Mouse (Mus musculus): ENCODE data around the gene Gnaq.

Gnaq gene

DNA sequence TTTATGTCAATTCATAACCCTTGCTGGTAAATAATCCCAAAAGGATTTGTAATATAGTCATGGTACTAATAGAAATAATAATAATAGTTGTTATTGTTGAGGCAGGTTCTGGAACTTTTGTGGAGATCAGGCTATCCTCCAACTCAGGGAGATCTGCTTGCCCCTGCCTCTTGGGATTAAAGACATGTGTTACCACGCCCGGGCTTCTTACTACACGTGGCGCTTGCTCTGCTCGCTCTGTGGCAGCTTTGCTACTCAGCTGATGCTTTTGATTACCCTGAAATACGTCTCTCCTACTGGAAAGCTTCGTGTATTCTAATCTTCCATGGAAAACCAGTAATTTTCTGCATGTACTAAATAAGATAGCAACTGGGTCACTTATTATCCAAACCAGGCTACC, 187.4 kb downstream of the Gnaq start:
- DNase-seq (ENCODE audit: low spot score): no peak

DNA sequence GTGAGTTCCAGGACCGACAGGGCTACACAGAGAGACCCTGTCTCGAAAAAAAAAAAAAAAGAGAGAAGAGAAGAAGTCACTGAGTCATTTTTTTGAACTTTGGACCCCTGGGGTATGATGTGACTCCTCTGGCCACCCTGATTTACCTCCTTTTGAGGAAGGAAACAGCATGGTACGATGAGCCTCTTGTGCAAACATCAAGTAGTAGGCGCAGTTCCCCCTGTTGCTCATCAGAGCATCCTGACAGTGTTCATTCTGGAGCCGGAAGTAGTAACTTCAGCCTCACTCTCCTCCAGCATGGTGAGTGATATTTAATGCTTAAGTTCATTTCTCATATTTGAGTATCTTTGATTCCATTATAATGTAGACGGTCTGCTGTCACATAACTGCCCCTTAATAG, 190.4 kb downstream of the Gnaq start:
- DNase-seq (ENCODE audit: low spot score): no peak

DNA sequence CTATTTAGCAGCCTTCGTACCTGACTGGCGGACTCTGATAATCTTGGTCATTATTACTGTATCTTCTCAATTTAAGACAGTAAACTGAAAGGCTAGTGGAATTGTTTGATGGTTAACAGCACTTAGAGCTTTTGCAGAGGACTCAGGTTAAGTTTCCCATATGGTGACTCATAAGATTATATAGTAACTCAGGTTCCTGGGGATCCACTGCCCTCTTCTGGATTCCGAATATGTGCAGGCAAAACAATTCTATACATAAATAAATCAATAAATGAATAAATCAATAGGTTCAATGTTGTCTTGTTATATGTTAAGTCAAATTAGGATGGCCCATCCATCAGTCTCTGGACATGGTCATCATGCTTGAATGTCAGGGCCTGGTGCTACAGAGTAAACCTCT, 191.6 kb downstream of the Gnaq start:
- DNase-seq (ENCODE audit: low spot score): no peak

DNA sequence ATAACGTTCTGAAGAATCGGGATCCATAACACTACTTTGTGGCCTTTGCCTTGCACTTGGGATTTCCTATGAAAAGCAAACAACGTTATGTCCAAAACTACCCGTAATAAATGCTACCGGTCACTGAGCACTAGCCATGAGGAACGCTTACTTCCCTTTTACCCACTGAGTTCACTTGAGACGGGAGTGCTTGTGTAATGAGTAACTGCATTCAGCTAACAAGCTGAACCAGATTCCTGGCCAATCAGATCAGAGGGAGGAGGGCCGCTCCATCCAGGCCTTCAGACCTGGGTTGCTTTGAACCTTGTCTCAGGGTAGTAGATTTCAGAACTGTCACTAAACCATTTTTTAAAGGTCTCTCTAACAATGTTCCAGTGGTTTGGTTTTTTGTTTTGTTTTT, 193.3 kb downstream of the Gnaq start:
- DNase-seq (ENCODE audit: low spot score): no peak

DNA sequence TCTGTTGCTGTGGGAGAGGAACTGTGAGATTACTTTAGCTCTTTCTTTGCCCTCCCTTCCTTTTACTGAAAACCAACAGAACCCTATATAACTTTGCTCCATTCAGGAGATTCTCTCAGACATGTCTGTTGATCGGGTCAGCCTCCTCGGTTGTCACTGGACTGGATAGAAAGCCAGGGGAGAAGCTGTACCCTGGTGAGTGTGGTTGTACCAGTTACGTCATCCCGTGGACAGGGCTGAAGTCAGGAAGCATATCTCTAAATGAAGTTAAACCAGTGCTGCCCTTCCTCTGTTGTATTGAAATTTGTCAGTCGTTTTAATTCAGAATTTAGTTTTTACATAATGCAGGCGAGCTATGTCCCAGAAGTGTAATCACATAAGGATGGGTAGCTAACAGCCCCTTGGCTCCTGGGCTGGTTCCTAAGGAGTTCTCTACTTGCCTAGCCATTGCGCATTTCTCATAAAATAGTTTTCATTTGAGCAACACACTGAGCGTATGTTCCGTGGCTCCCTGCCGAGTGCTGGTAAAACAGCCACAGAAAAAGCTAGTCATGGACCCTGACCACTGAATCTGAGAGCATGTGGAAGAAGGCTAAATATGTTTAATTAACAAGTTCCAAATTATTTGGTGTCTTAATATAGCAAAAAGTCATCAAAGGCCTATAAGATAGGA, 194.9 kb downstream of the Gnaq start:
- no peak for DNase-seq (ENCODE audit: low spot score)

DNA sequence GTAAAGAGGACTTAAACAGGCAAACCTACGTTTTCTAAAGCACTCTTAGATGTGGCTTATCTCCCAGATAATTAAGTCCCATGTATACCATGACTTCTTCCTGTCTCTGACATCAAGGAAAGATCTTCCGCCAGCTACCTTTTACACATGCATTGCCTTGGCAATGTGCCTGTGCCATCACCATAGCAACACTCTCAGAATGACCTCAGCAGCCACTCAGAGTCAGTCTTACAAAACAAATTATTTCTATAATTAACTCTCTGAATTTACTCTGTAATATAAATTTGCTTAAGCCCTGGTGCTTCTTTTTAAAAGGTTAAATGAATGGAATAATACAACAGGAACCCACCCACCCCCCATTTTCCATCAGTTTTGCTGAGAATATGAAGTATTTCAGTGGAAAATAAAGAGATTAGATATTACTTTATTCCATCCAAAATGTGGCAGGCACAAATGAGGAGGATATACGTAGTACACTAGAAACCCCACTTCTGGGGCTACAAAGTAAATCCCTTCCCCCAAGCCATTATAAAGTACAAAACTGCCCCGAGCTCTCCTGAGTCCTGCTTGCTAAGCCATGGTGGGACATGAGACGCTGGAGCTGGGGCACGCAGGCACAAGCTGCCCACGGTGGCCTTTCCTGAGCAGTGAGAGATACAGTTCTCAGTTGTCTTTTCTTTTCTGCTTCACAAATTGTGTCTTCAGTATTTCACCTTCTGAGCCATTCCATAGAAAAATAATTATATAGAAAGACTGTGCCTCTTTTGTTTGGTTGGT, 195.6 kb downstream of the Gnaq start:
- DNase-seq (ENCODE audit: low spot score): no peak

DNA sequence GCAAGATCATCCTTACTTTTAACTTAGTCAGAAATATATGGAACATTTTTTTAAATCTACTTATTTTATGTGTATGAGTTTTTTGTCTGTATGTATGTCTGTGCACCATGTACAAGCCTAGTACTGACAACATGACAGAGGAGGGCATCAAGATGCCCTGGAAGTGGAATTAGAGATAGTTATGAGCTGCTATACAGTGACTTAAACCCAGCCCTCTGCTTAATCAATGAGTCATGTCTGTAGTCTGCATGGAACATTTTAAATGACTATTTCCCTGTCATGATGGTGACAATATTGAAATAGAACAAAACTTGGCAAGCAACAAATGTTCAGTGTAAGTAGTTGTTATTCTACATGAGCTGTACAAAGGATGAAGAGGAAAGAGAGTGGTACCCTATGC, 196.4 kb downstream of the Gnaq start:
- no peak for DNase-seq (ENCODE audit: low spot score)

DNA sequence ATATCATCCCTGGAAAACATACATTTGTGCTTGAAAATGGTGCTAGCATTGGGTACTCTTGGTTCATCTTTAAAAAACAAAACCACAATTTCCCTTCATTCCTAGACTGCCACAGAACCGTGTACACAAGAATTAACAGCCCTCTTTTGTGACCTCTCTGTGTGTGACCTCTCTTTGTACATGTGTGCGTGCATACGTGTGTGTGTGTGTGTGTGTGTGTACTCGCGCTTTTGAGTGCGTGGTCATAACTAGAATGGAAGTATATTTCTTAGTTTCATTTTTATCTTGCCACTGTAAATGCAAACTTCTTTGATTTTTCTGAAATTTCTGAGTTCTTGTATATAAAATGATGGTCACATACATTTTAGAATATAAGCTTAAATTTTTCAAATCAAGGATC, 197.0 kb downstream of the Gnaq start:
- no peak for DNase-seq (ENCODE audit: low spot score)

DNA sequence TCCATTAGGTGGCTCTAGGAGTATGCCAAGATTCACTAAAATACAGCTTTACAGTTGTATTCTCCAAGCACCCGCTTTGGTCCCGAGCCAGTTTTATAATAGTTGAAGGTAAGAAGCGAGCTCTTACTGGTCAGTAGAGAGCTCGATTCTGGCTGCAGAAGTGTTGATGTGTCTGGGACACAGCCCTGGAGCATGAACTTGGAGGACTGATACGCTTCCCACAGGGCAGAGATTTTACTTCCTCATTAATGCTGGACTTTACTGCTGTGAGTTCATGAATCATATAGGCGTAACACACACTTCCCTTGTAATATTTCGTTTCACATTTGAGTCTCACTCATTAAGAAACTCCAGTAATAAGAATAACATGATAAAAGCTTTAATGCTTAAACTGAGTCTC, 197.5 kb downstream of the Gnaq start:
- DNase-seq (ENCODE audit: low spot score): no peak

DNA sequence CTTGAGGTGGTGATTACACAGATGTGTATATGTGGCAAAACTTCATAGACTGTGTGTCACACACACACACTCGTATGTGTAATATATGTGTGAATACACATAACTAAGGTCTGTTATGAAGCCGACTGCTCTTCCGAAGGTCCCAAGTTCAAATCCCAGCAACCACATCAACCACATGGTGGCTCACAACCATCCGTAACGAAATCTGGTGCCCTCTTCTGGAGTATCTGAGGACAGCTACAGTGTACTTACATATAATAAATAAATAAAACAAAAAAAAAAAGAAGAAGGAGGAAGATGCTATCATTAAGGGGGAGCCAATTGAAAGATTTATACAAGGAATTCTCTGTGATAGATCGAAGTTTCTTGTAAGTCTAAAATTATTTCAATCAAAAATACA, 198.4 kb downstream of the Gnaq start:
- DNase-seq (ENCODE audit: low spot score): no peak

DNA sequence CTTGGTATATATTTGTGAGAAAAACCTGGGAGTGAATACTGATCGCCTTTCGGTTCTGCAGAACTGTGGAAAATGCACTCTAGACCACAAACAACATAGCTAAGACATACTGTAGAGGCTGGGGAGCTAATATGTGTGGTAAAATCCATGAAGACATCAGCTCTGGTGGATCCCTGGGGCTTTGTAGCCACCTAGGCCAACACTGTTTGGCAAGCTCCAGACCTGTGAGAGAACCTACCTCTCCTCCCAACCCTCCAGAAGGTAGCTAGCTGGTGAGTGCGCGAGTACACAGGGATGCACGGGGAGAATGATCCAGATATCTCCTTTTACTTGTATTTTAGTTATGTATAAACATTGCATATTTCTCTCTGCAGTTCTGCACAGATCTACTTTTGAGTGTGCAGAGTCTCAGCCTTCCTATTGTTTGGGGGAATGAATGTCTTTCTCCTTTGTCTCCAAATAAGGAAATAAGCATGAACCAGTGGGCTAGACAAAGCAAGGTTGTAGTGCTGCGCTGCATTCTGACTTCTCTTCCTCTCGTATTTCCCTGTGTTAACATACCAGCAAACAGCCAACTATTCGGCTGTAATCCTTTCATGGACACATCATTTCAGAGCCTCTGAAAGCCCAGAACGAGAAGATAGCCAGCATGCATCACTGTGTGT, 205.4 kb downstream of the Gnaq start:
- no peak for DNase-seq (ENCODE audit: low spot score)

DNA sequence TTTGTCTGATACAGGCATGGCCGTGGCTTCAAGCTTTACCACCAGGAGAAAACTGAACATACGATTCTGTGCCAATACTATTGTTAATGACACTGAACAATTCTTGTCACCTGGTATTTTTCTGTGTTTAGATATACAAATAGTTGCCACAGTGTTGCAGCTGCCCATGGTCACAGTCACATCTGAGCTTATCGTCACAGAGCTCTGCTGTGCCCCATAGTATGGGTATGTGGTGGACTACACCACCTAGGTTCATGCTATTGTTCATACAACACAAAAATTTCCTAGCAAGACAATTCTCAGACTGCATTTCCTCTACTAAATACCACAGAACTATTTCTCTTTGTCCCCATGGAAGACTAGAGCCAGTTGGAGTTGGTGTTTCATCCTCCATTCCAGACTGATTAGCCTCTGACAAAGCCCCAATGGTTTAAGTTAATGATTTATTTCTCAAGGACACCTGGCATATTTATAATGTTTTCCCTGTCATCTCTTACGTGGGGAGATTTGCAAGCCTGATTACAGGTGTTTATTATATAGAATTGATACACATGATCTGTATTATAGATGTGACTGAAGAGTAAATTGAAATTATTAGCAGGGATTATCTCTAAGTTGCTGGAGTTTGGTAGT, 207.4 kb downstream of the Gnaq start:
- DNase-seq (ENCODE audit: low spot score): no peak

DNA sequence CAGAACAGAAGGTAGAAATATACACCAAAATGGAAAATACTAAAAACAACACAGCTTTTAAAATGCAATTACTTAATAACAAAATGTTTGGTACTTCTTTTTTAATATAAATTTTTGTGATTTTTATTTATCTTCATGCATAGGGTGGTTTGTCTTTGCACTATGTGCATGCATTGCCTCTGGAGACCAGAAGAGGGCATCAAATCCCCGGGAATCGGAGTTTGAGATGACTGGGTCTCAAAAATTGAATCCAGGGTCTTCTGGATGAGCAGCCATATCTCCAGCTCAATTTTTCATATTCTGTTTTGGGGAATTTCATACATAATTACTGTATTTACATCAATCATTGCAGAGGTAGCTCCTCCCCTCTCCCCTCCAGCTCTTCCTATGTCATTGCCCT, 210.1 kb downstream of the Gnaq start:
- DNase-seq (ENCODE audit: low spot score): no peak

DNA sequence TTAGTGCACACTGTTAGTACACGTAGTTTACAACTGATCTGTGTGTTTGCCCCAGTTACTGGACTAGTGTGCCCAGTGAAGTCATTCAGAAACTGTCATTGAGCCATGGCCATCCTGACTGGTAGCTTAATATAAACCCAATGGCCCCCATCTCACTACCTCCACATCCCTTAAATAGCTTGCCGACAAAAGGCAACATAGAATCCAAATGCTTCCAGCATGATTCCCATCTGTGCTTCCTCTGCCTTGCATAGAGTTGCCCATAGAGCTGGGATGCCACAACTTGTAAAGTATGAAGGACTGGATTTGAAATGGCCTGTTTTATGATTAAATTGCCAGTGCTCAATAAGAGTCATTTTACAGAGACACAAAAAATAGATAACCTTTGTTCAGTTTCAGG, 212.9 kb downstream of the Gnaq start:
- DNase-seq (ENCODE audit: low spot score): no peak

DNA sequence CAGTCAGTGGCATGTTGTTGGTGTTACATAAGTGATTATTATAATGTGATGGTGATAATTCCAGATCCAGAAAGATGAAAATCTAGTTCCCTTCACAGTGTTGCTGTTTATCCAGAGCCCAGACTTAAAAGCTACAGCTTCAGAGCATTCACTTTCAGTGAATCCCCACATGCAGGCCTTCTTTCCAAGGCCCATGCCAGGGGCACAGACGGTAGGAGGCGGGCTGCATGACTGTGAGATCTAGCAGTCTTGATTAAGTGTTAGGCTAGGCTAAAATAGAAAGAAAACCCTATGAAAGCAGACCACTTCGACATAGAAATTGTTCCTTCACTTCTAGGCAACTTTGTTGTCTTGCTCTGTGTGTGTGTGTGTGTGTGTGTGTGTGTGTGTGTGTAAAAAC, 214.4 kb downstream of the Gnaq start:
- DNase-seq (ENCODE audit: low spot score): no peak

DNA sequence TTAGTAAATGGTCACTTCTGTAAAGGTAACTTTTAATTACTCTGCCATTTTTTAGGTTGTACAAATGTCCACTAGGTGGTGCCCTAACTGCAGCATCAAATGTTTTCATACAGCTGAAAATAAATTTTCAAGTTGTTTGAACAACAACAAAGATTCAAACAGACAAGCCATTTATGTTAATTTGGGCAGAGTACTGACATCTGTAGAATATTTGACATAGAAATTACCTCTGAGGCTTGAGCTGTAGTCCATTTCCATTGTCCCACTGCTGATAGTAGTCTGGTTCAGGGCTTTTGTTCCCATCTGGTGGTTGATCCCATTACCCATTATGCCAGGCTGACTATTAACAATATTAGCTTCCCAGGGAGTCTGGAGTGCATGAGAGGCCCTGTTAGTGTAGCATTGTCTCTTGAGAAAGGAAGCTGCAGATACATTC, 221.1 kb downstream of the Gnaq start:
- no peak for DNase-seq (ENCODE audit: low spot score)

DNA sequence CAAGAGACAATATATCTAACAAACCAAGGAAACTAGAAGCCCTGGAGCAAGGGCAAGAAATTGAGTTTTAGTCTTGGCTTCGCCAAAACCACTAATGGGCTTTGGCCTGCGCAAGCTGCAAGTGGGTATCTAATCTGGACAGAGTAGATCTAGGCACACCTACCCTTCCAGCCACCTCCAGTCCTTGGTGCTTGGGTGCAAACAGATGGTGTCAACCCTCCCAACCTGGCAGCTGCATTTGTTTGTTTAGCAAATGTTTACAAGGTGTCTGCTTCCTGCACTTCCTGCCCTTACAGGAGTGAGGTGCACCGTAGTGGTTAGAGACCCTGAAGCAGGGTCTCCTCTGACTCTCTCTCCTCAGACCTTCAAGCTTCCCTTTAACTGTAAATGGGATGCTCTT, 225.5 kb downstream of the Gnaq start:
- no peak for DNase-seq (ENCODE audit: low spot score)

DNA sequence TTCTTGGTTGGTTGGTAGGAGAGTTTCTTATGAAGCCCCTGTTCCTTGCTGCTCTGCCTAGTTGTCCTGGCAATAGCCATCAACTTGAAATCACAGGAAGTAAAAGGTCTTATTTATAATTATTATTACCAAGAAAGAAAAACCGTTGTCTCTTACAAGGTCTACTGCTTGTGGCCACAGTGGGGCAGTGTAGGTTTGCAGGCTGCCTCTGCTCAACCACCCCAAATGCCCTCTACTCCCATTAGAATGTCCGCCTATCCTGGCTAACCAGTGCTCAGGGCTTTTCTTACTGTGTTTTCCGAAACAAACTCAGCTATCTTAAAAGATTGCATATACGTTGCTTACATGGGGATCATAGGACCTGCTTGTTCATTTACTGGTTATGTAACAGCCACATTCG, 226.3 kb downstream of the Gnaq start:
- DNase-seq (ENCODE audit: low spot score): no peak

DNA sequence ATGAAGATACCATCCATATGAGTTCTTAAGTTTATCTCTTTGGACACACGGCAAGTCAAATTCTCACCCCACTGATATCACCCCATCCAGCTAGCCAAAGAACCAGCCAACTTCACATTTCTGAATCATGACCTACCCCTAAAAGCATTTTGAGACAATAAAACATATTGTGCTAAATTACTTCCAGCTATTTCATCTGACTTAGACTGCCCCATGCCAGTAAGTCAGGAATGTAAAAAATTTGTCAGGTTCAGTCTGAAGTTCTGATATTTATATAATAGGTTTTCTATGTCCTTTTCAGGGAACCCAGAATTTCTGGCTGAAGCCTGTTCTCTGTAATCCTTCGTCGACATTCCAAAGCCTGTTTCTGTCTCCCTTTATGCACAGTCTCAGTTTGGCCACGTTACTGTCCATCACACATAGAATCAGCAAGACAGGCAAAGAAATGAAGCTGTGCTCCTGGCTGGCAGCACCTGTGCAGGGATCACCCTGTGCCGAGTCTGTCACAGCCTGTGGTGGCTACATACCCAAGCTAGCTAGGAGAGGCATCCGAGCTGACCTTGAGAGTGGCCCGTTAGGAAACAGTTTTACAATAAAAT, 233.9 kb downstream of the Gnaq start:
- DNase-seq (ENCODE audit: low spot score): no peak

DNA sequence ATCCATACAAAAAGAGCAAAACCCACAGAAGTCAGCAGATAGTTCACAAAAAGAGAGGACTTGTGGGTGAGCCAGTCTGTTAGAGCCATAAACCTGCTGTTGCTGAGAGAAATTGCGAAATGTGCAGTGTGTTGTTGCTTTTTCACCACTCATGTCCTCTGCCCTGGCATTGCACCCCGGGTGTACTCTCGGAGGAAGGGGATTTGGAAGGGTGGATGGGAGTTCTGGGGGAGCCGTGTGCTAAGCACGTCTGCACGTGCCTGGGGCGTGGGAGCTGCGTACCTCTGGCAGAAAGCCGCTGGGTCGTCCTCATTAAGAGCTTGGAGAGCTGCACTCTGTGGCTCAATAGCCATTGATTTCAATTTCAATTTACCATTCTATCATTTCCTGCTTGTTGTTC, 234.6 kb downstream of the Gnaq start:
- no peak for DNase-seq (ENCODE audit: low spot score)

DNA sequence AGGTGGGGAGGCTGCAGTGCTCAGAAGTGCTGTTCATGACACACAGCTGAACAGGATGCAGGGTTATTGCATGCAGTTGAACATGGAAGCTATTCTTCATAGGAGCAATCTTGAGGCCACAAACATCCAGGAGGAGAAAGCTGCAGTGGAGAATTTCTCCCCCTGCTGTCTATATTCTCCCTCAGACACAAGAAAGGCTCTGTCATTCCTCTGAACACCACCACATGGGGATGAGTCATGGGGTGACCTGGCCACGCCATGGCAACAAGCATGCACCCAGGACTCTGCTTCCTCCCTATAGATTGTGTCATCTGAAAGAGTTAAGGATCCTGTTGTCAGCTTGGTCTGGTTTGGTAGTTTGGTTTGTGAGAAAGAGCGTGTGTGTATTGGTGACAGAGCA, 239.0 kb downstream of the Gnaq start:
- DNase-seq (ENCODE audit: low spot score): no peak

DNA sequence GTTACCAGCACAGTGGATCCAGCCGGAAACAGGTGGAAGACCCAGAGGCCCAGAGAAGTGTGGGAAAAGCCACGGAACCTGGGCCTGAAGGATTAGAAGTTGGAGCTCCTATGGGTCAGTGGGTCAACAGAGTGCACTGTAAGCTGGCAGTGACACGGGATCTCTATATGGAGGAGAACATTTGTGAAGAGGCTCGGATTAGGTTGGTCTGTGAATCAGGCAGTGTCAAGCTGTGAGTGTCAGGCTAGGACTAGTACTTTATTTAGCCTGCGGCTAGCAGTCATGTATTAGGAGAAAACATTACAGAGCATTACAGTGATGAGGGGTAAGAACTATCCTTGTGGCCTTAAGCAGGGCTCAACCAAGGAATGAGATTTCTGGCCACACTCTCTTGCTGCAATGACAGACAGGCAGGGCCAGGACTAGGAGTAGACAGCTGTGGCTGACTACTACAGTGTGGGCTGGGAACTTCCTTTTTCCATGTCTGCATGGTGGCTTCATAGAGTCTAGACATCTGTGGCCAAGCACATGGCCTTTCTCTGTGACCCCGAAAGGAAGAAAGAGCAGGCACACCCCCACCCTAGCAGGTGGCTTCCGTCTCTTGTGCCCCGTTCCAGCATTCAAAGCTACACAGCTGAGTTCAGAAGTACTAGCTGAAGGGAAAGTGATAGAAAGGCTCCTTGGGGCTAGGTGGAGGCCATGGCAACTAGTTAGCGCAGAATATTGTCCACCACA, 240.3 kb downstream of the Gnaq start:
- no peak for DNase-seq (ENCODE audit: low spot score)

All from urinary bladder, postnatal 10 days (tissue).